Mouse (Mus musculus) CH12.LX (cell line): Measurements from ENCODE around the gene Dennd1a. TPM values are rescaled to one million over a fixed set of nuclear protein-coding genes. Genes with fewer than 3 reads are reported as not detected.

Source experiments
- DNase-seq: peaks from one replicate; pipeline ENCODE4 v3.0.0-alpha.2; 2013; ENCODE audit errors: extremely low read depth
- H3K27ac ChIP-seq: 2 replicates; pipeline ENCODE4 v1.5.1; 2012; ENCODE audit warnings: low read depth, mild to moderate bottlenecking, control low read depth, moderate library complexity; ENCODE audit not compliant: insufficient read depth
- H3K27me3 ChIP-seq: replicated peaks from 2 replicates; pipeline ENCODE3; 2012; ENCODE audit warnings: inconsistent platforms
- H3K36me3 ChIP-seq, 2 experiments: replicated peaks in 1 of 2; 2 replicates each; pipeline versions ENCODE3 to v1.6.1; 2012; ENCODE audit warnings: inconsistent platforms in 1 of 2, low read length in 1 of 2, mild to moderate bottlenecking in 1 of 2, mixed read lengths in 1 of 2, moderate library complexity in 1 of 2; ENCODE audit not compliant: control insufficient read depth in 1 of 2, insufficient read depth in 1 of 2
- H3K4me1 ChIP-seq, 2 experiments: 2 replicates each; pipeline ENCODE4 v1.6.1; 2012; ENCODE audit warnings: inconsistent platforms in 1 of 2, moderate library complexity in 1 of 2; ENCODE audit not compliant: insufficient read depth in 2 of 2, control insufficient read depth in 1 of 2
- H3K4me2 ChIP-seq: 2 replicates; pipeline ENCODE4 v1.6.1; 2012; ENCODE audit warnings: low read depth, mild to moderate bottlenecking, control low read depth; ENCODE audit not compliant: poor library complexity, insufficient read depth, severe bottlenecking
- H3K4me3 ChIP-seq, 3 experiments: fragments of 150-350 bp in 1 of 3; sonication (generic) in 1 of 3; replicated peaks in 1 of 3; 2 replicates each; pipeline versions ENCODE3 to v1.5.1; 2011 to 2012; ENCODE audit warnings: low read depth in 2 of 3, low read length in 2 of 3, mild to moderate bottlenecking in 2 of 3, moderate library complexity in 2 of 3, control low read depth in 1 of 3, improper control_type of control experiment in 1 of 3, inconsistent platforms in 1 of 3, mixed read lengths in 1 of 3; ENCODE audit not compliant: poor library complexity in 1 of 3
- H3K79me2 ChIP-seq: replicated peaks from 2 replicates; pipeline ENCODE4 v1.6.1; 2012; ENCODE audit warnings: mild to moderate bottlenecking, moderate library complexity; ENCODE audit not compliant: control insufficient read depth, poor library complexity, insufficient read depth, severe bottlenecking; ENCODE audit errors: extremely low read depth
- H3K9ac ChIP-seq: 2 replicates; pipeline ENCODE4 v1.6.1; 2012; ENCODE audit warnings: low read depth, mild to moderate bottlenecking, control low read depth, moderate library complexity; ENCODE audit not compliant: insufficient read depth
- H3K9me3 ChIP-seq: replicated peaks from 2 replicates; pipeline ENCODE3; 2012; ENCODE audit warnings: low read length, inconsistent platforms, mixed read lengths
- BHLHE40 ChIP-seq: IDR thresholded peaks from 2 replicates; pipeline ENCODE4 v1.6.1; 2011; ENCODE audit warnings: mild to moderate bottlenecking, low read depth, low read length, improper control_type of control experiment
- CHD1 ChIP-seq: IDR thresholded peaks from 2 replicates; pipeline ENCODE4 v1.6.1; 2012; ENCODE audit warnings: low read depth, low read length, improper control_type of control experiment, inconsistent platforms
- CHD2 ChIP-seq: IDR thresholded peaks from 2 replicates; pipeline ENCODE4 v1.6.1; 2011; ENCODE audit warnings: low read length, improper control_type of control experiment
- CTCF ChIP-seq, 2 experiments: IDR thresholded peaks in 1 of 2; conservative IDR thresholded peaks in 1 of 2; 2 replicates each; pipeline ENCODE4 v1.5.1; 2011 to 2012; ENCODE audit warnings: low read depth in 2 of 2, low read length in 2 of 2, improper control_type of control experiment in 1 of 2, inconsistent platforms in 1 of 2, mild to moderate bottlenecking in 1 of 2, moderate library complexity in 1 of 2
- E2F4 ChIP-seq: IDR thresholded peaks from 2 replicates; pipeline ENCODE4 v1.6.1; 2011; ENCODE audit warnings: low read depth, low read length, improper control_type of control experiment; ENCODE audit not compliant: insufficient replicate concordance
- ELF1 ChIP-seq: IDR thresholded peaks from 2 replicates; pipeline ENCODE4 v1.6.1; 2014; ENCODE audit warnings: low read depth, mild to moderate bottlenecking, inconsistent platforms, low read length, improper control_type of control experiment
- EP300 ChIP-seq: IDR thresholded peaks from 2 replicates; pipeline ENCODE4 v1.6.1; 2011; ENCODE audit warnings: low read length, improper control_type of control experiment
- ETS1 ChIP-seq: conservative IDR thresholded peaks from 2 replicates; pipeline ENCODE4 v1.6.1; 2012; ENCODE audit warnings: low read depth, mild to moderate bottlenecking, inconsistent platforms, low read length, improper control_type of control experiment, moderate library complexity
- GABPA ChIP-seq: IDR thresholded peaks from 2 replicates; pipeline ENCODE4 v1.6.1; 2012; ENCODE audit warnings: low read depth, low read length, improper control_type of control experiment, inconsistent platforms; ENCODE audit not compliant: insufficient replicate concordance
- HCFC1 ChIP-seq: IDR thresholded peaks from 2 replicates; pipeline ENCODE4 v1.6.1; 2012; ENCODE audit warnings: low read depth, mild to moderate bottlenecking, inconsistent platforms, low read length, improper control_type of control experiment
- IRF4 ChIP-seq: IDR thresholded peaks from 2 replicates; pipeline ENCODE4 v1.6.1; 2014; ENCODE audit warnings: low read depth, mild to moderate bottlenecking, inconsistent platforms, low read length, improper control_type of control experiment
- JUN ChIP-seq: IDR thresholded peaks from 2 replicates; pipeline ENCODE4 v1.6.1; 2011; ENCODE audit warnings: low read depth, mild to moderate bottlenecking, low read length, improper control_type of control experiment, moderate library complexity; ENCODE audit not compliant: insufficient read depth
- JUND ChIP-seq: conservative IDR thresholded peaks from 2 replicates; pipeline ENCODE4 v1.6.1; 2011; ENCODE audit warnings: low read depth, low read length, improper control_type of control experiment
- KAT2A ChIP-seq: IDR thresholded peaks from 2 replicates; pipeline ENCODE4 v1.6.1; 2012; ENCODE audit warnings: low read length, improper control_type of control experiment, inconsistent platforms; ENCODE audit not compliant: insufficient replicate concordance
- MAFK ChIP-seq: IDR thresholded peaks from 2 replicates; pipeline ENCODE4 v1.6.1; 2011; ENCODE audit warnings: low read length, improper control_type of control experiment; ENCODE audit not compliant: insufficient replicate concordance
- MAX ChIP-seq: IDR thresholded peaks from 2 replicates; pipeline ENCODE4 v1.6.1; 2011; ENCODE audit warnings: low read length, improper control_type of control experiment
- MAZ ChIP-seq: IDR thresholded peaks from 2 replicates; pipeline ENCODE4 v1.6.1; 2012; ENCODE audit warnings: low read depth, mild to moderate bottlenecking, inconsistent platforms, low read length, improper control_type of control experiment, moderate library complexity
- MEF2A ChIP-seq: IDR thresholded peaks from 2 replicates; pipeline ENCODE4 v1.6.1; 2014; ENCODE audit warnings: low read depth, mild to moderate bottlenecking, inconsistent platforms, low read length, improper control_type of control experiment, borderline replicate concordance
- MXI1 ChIP-seq: IDR thresholded peaks from 2 replicates; pipeline ENCODE4 v1.6.1; 2011; ENCODE audit warnings: mild to moderate bottlenecking, low read depth, low read length, improper control_type of control experiment
- MYC ChIP-seq: IDR thresholded peaks from 2 replicates; pipeline ENCODE4 v1.6.1; 2011; ENCODE audit warnings: low read depth, mild to moderate bottlenecking, improper control_type of control experiment, low read length
- NELFE ChIP-seq: IDR thresholded peaks from 2 replicates; pipeline ENCODE4 v1.6.1; 2011; ENCODE audit warnings: low read depth, low read length, improper control_type of control experiment
- NRF1 ChIP-seq: IDR thresholded peaks from 2 replicates; pipeline ENCODE4 v1.6.1; 2014; ENCODE audit warnings: low read depth, mild to moderate bottlenecking, inconsistent platforms, low read length, improper control_type of control experiment, moderate library complexity
- PAX5 ChIP-seq: IDR thresholded peaks from 2 replicates; pipeline ENCODE4 v1.6.1; 2012; ENCODE audit warnings: low read length, inconsistent platforms, mixed read lengths
- POLR2A ChIP-seq: IDR thresholded peaks from 2 replicates; pipeline ENCODE4 v1.6.1; 2011; ENCODE audit warnings: low read depth, mild to moderate bottlenecking, improper control_type of control experiment, low read length
- POLR2AphosphoS2 ChIP-seq: IDR thresholded peaks from 2 replicates; pipeline ENCODE4 v1.6.1; 2011; ENCODE audit warnings: low read depth, low read length, improper control_type of control experiment
- RAD21 ChIP-seq: IDR thresholded peaks from 2 replicates; pipeline ENCODE4 v1.6.1; 2011; ENCODE audit warnings: low read depth, mild to moderate bottlenecking, low read length, improper control_type of control experiment, moderate library complexity
- RCOR1 ChIP-seq: conservative IDR thresholded peaks from 2 replicates; pipeline ENCODE4 v1.6.1; 2012; ENCODE audit warnings: low read depth, mild to moderate bottlenecking, inconsistent platforms, low read length, improper control_type of control experiment
- SIN3A ChIP-seq: IDR thresholded peaks from 2 replicates; pipeline ENCODE4 v1.6.1; 2012; ENCODE audit warnings: low read length, improper control_type of control experiment, inconsistent platforms
- SMC3 ChIP-seq: IDR thresholded peaks from 2 replicates; pipeline ENCODE4 v1.6.1; 2011; ENCODE audit warnings: low read depth, low read length, improper control_type of control experiment
- TBP ChIP-seq: conservative IDR thresholded peaks from 2 replicates; pipeline ENCODE4 v1.6.1; 2011; ENCODE audit warnings: low read depth, low read length, improper control_type of control experiment
- TCF12 ChIP-seq: IDR thresholded peaks from 2 replicates; pipeline ENCODE4 v1.6.1; 2014; ENCODE audit warnings: low read depth, mild to moderate bottlenecking, inconsistent platforms, low read length, improper control_type of control experiment
- UBTF ChIP-seq: IDR thresholded peaks from 2 replicates; pipeline ENCODE4 v1.6.1; 2012; ENCODE audit warnings: low read depth, mild to moderate bottlenecking, inconsistent platforms, low read length, improper control_type of control experiment, moderate library complexity
- USF1 ChIP-seq: IDR thresholded peaks from 2 replicates; pipeline ENCODE4 v1.6.1; 2014; ENCODE audit warnings: low read depth, mild to moderate bottlenecking, inconsistent platforms, low read length, improper control_type of control experiment
- USF2 ChIP-seq: conservative IDR thresholded peaks from 2 replicates; pipeline ENCODE4 v1.6.1; 2011; ENCODE audit warnings: low read depth, low read length, improper control_type of control experiment
- ZC3H11A ChIP-seq: IDR thresholded peaks from 2 replicates; pipeline ENCODE4 v1.6.1; 2012; ENCODE audit warnings: low read depth, mild to moderate bottlenecking, inconsistent platforms, low read length, improper control_type of control experiment
- ZKSCAN1 ChIP-seq: IDR thresholded peaks from 2 replicates; pipeline ENCODE4 v1.6.1; 2012; ENCODE audit warnings: low read depth, inconsistent platforms, low read length, improper control_type of control experiment, borderline replicate concordance
- ZMIZ1 ChIP-seq: IDR thresholded peaks from 2 replicates; pipeline ENCODE4 v1.6.1; 2012; ENCODE audit warnings: low read depth, mild to moderate bottlenecking, inconsistent platforms, low read length, improper control_type of control experiment
- ZNF384 ChIP-seq: IDR thresholded peaks from 2 replicates; pipeline ENCODE4 v1.6.1; 2012; ENCODE audit warnings: low read depth, low read length, improper control_type of control experiment, inconsistent platforms
- dilution Hi-C: fragments of 300-500 bp; cut with MboI; formaldehyde crosslinking; loops from 2 replicates; pipeline ENCODE4 v1.14.3; 2020; ENCODE audit warnings: low sequenced_read_pairs; ENCODE audit not compliant: extremely low pct_unique_long_range_greater_than_20kb, extremely low pct_ligation_motif_present
- in situ Hi-C: fragments of 300-500 bp; cut with MboI; formaldehyde crosslinking; loops from 3 replicates; pipeline ENCODE4 v1.14.3; 2019; ENCODE audit warnings: low sequenced_read_pairs, low pct_ligation_motif_present, low pct_unique_long_range_greater_than_20kb, mixed read lengths
- polyA plus RNA-seq: library from polyadenylated mRNA; unstranded; fragments of >175 nt; gene quantifications from 2 replicates; pipeline ENCODE4 v1.2.1, GENCODE M21; 2012; ENCODE audit warnings: low read depth; ENCODE audit not compliant: insufficient read length
- total RNA-seq, 2 experiments: library from RNA; depleted of rRNA; stranded (reverse); fragments of 300-350 nt in 1 of 2; fragments of >200 nt in 1 of 2; gene quantifications; 2 replicates each; pipeline ENCODE4 v1.2.3; 2012 to 2014

Dennd1a gene
- total and polyA plus RNA-seq, 3 experiments = 2.7 to 7.3 (median 4.3) TPM

DNA sequence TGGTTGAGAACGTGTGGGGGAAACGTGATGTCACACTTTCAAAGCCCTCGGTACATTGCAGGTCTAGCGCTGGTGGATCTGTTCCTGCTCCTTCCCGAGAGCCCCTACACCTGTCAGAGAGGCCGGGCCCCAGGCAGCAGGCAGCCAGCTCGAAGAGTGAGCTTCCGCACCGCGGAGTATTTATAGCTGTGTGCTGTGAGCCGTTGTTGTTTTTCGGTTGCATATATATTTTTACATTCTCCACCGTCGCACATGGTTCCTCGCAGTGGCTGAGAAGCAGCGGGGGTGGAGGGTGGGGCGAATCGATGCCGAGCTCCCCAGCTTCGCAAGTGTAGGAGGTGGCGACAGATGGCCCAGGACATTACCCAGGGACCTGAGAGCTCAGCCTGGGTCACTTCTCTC, 522.1 kb downstream of the Dennd1a start:
- Histone ChIP-seq H3K9ac (peak overlapping the region; percentile 5; the same call in 1 of the 2 replicates), H3K4me1 (peaks cover 49 to 67% of the 10 kb centered on the region in 2 experiments), H3K36me3 (no peaks in the 10 kb centered on the region), H3K27me3 (no peaks in the 10 kb centered on the region), H3K27ac (peak overlapping the region; percentile 85), H3K9me3 (no peaks in the 10 kb centered on the region), H3K4me3 (peak overlapping the region in 1 of 3 experiments; percentile 15), H3K79me2 (no peaks in the 10 kb centered on the region), H3K4me2 (peak overlapping the region; percentile 25)
- dilution Hi-C loops = no loop called here
- peak; percentile 72 for DNase-seq
- in situ Hi-C loops = loop anchor here (10.0 kb wide), 1 partner anchor 180 kb away; no protein-coding TSS in a partner anchor
- TF ChIP-seq POLR2A (peak; percentile 61; the same call in 1 of the 2 replicates), GABPA (no peak), ZMIZ1 (no peak), MAX (peak; percentile 86), CHD1 (no peak), RAD21 (no peak; the same call in 1 of the 2 replicates), MEF2A (peak; percentile 96), NRF1 (no peak), CTCF (conservative IDR thresholded peaks at IDR 0.05 in 1 of 2, IDR thresholded peaks at IDR 0.05 in 1 of 2; ENCODE audit: low read depth in 2 of 2, low read length in 2 of 2) (no peak), ELF1 (peak; percentile 70), ETS1 (peak; percentile 65), E2F4 (no peak), BHLHE40 (peak; percentile 85), ZKSCAN1 (no peak), MAFK (no peak), USF2 (no peak), MXI1 (peak; percentile 58; the same call in 1 of the 2 replicates), SMC3 (no peak), UBTF (peak; percentile 25; the same call in 1 of the 2 replicates), NELFE (peak; percentile 52; the same call in 1 of the 2 replicates), HCFC1 (peak; percentile 38; the same call in 1 of the 2 replicates), MAZ (peak; percentile 78), KAT2A (no peak), ZC3H11A (no peak), TBP (peak; percentile 70), ZNF384 (0 out of 2 replicates have a peak, but pooled peaks have one; percentile 19), SIN3A (peak; percentile 61), JUND (0 out of 2 replicates have a peak, but pooled peaks have one; percentile 4), PAX5 (no peak), POLR2AphosphoS2 (no peak), MYC (peak; percentile 89), EP300 (peak; percentile 64; the same call in 1 of the 2 replicates), CHD2 (0 out of 2 replicates have a peak, but pooled peaks have one; percentile 32), RCOR1 (no peak), JUN (no peak), IRF4 (peak; percentile 82), USF1 (no peak), TCF12 (peak; percentile 86)
